Mouse (Mus musculus) adrenal gland, postnatal 36 days (tissue): ENCODE measurements around the gene Ephx1. TPM values are rescaled to one million over a fixed set of nuclear protein-coding genes. Genes with fewer than 3 reads are reported as not detected.
"Not testable (repeated sequence)": the region's sequence is repeated elsewhere in the genome, so short reads cannot be mapped to it uniquely, and the experiment has no call there.

Experiments
- DNase-seq, 2 experiments: peaks; one replicate each; pipeline ENCODE4 v3.0.0; 2021; ENCODE audit warnings: mixed read lengths in 1 of 2
- total RNA-seq, 2 experiments: library from RNA; stranded (reverse); gene quantifications; 2 replicates each; pipeline ENCODE4 v1.2.3; 2021

Gene Ephx1
- total RNA-seq, 2 experiments from 2014 or later, result 139 to 160 TPM

DNA sequence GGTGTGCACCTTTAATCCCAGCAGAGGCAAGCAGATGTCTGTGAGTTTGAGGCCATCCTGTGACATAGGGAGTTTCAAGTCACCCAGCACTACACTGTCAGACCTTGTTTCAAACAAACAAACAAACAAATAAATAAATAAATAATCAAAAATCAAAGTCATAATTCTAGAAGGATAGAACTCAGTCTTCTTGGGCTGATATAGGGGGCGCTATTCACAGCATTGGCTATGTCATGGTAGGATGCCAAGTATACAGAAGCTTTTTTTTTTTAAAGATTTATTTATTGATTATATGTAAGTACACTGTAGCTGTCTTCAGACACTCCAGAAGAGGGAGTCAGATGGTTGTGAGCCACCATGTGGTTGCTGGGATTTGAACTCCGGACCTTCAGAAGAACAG lies 81.9 kb downstream of the Ephx1 start:
- not testable (repeated sequence) for DNase-seq

DNA sequence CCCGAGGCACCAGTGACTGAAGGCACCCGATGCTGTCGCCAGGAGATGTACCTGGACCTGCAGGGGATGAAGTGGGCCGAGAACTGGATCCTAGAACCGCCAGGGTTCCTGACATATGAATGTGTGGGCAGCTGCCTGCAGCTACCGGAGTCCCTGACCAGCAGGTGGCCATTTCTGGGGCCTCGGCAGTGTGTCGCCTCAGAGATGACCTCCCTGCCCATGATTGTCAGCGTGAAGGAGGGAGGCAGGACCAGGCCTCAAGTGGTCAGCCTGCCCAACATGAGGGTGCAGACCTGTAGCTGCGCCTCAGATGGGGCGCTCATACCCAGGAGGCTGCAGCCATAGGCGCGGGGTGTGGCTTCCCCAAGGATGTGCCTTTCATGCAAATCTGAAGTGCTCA lies 83.1 kb downstream of the Ephx1 start:
- DNase-seq, result not testable (repeated sequence)

DNA sequence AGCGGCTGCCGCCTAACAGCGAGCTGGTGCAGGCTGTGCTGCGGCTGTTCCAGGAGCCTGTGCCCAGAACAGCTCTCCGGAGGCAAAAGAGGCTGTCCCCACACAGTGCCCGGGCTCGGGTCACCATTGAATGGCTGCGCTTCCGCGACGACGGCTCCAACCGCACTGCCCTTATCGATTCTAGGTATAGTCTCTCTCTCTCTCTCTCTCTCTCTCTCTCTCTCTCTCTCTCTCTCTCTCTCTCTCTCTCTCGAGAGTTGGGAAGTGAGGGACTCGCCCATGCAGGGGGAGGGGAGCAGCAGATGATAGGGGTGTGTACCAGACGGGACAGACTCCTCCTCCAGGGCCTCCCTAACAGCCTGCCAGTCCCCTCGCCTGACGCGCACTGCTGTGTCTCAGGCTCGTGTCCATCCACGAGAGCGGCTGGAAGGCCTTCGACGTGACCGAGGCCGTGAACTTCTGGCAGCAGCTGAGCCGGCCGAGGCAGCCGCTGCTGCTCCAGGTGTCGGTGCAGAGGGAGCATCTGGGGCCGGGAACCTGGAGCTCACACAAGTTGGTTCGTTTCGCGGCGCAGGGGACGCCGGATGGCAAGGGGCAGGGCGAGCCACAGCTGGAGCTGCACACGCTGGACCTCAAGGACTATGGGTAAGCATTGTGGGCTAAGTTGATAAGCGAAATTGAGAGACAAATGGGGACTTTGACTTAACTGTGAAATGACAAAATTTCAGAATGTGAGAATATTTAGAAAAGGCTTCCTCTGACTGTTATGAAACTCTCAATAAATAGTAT lies 83.9 kb downstream of the Ephx1 start:
- peak; percentile 77 to 81 for DNase-seq

DNA sequence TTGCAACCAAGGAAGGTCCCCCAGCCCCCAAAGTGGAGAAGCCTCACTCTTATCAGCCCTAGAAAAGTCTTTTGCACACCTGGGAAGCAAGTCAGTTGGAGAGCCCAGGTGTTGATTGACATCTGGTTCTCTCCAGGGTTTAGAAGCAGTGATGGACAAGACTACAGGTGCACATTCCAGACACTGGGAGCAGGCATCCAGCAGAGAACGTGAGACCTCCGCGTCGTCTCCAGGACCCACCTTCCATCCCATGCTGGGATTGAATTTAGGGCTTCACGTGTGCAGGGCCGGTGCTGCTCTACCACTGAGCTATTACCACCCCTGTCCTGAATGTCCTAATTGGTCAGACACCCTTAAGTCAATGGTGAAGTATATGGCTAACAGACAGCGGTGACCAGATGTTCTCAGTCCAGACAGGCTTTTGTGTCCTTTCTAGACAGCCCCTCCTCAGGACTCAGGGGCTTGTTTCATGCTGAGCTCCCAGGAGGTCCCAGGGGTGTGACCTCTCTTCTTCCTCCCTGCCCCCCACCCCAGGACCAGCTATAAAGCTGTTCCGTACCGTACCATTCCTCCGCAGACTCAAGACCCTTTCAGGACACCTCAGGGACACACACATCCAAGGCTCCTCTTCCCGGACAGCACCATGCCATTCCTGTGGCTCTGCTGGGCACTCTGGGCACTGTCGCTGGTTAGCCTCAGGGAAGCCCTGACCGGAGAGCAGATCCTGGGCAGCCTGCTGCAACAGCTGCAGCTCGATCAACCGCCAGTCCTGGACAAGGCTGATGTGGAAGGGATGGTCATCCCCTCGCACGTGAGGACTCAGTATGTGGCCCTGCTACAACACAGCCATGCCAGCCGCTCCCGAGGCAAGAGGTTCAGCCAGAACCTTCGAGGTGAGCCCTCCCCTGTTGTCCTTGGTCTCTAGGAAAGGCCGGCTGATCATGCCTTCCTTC lies 86.0 kb downstream of the Ephx1 start, which contains the start of gene Lefty1:
Gene Lefty1 (plus strand): TSS at position 556 of the 953 bp plus-strand sequence.
- no peak for DNase-seq

DNA sequence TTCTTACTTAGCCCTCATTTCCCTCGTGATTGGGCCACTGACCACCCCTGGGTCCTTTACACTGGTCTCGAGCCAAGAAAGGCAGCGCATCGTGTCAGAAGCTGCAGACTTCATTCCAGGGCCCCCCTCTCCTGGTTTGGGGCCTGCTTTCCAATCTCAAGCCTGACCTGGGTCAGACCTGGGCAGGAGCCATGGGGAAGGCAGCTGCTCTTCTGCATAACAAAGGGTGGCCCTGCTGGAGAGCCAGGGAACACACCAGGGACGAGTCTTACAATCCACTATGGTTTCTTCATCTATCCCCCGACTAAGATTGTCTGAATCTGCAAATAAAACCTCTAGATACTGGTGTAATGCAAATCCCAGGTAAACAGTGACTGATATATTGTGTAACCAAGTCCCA lies 87.0 kb downstream of the Ephx1 start:
- no peak for DNase-seq

DNA sequence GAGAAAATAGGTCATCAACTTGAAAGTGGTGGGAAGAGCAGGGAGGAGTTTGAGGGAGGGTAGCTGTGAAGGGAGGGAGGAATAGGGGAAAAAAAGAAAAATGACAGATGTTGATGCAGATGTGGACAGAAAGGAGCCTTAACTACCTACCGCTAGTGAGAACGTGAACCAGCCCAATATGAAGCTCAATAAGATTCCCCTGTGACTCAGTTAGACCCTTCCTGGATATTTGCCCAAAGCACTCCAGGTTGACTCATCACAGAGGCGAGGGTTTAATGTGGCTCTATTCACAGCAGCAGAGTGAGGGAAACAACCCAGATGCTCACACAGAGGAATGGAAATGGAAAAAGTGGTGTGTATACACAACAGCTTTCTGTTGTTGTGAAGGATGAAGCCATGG lies 89.6 kb downstream of the Ephx1 start:
- no peak for DNase-seq

DNA sequence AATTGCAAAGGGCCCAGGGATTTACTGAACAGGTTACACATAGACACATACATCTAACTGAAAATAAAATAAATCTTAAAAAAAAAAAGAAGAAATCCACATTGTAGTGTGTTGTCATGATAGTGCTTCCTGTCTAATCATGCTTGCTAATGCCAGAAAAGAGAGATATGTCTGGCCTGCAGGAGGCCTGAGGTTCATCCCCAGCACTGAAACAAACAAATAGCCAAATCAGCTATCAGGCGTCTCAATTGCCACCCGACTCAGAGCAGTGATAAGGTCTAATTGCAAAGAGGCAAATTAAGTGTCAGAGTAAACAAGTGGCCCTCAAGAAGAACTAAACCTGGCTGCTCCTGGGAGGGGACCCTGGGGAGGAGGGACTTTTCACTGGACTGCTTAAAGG lies 91.1 kb downstream of the Ephx1 start:
- no peak for DNase-seq

DNA sequence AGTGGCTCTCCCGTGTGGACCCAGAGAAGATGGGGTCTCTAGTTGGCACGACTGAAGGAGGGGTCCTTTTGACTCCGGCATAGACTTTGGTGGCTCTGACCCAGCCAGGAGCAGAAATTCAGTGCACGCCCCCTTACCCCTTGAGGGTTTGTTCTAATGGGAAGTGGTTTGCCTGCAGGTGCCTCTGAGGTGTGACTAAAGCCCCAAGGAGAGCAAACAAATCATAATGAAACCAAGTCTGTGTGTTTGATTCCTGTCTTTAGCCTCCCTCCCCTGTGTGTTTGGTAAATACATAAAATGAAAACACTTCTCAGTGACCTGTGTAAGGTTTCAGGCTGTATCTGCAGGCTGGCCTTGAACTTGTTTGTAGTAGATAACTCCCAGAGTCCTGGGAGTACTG lies 94.4 kb downstream of the Ephx1 start:
- DNase-seq, result no peak

Other genes with a start within 250 kb of the Ephx1 start
- gene H3f3a, start 207.0 kb downstream of the Ephx1 start, total RNA-seq, result 100 to 1,000 TPM; 680 to 813 TPM
- gene Sde2, start 169.8 kb downstream of the Ephx1 start, total RNA-seq, result 10 to 100 TPM; 24.6 to 30.5 TPM
- gene Lefty2, start 127.8 kb downstream of the Ephx1 start, total RNA-seq, result 1 to 10 TPM in 1 of 2 experiments, under 1 TPM in 1; 0.43 to 1.2 TPM
- gene Pycr2, start 116.6 kb downstream of the Ephx1 start, total RNA-seq, result 10 to 100 TPM; 42.9 to 45.6 TPM
- gene Lefty1, start 85.9 kb downstream of the Ephx1 start, total RNA-seq, result 1 to 10 TPM; 3.4 to 9.0 TPM
- gene Tmem63a, start 78.6 kb downstream of the Ephx1 start, total RNA-seq, result 10 to 100 TPM; 52.6 to 80.8 TPM
- gene 9130409I23Rik, start 30.3 kb upstream of the Ephx1 start, total RNA-seq, result not detected
- gene Nvl, start 123.3 kb upstream of the Ephx1 start, total RNA-seq, result 10 to 100 TPM; 15.8 to 18.8 TPM
- gene Cnih4, start 123.8 kb upstream of the Ephx1 start, total RNA-seq, result 10 to 100 TPM; 46.1 to 60.5 TPM
- 100 to 1,000 TPM; 139 to 142 TPM for gene Wdr26, start 191.1 kb upstream of the Ephx1 start, total RNA-seq